Mouse (Mus musculus) ES-Bruce4 (cell line): ENCODE data around the gene Ano1. TPM values are rescaled to one million over a fixed set of nuclear protein-coding genes. Genes with fewer than 3 reads are reported as not detected.

Experiments
- H3K27ac ChIP-seq: 2 replicates; pipeline ENCODE4 v1.5.1; 2012; ENCODE audit warnings: low read length, inconsistent platforms; ENCODE audit not compliant: insufficient read depth
- H3K27me3 ChIP-seq: 2 replicates; pipeline ENCODE4 v1.6.1; 2012; ENCODE audit warnings: mild to moderate bottlenecking, low read length, inconsistent platforms; ENCODE audit not compliant: control insufficient read depth, poor library complexity, insufficient read depth, severe bottlenecking
- H3K36me3 ChIP-seq: 2 replicates; pipeline ENCODE4 v1.6.1; 2012; ENCODE audit warnings: inconsistent platforms, mild to moderate bottlenecking, low read length, moderate library complexity; ENCODE audit not compliant: control insufficient read depth, poor library complexity, insufficient read depth, severe bottlenecking
- H3K4me1 ChIP-seq: one replicate; pipeline ENCODE4 v1.8.1; 2011; ENCODE audit warnings: low read length; ENCODE audit not compliant: control insufficient read depth, insufficient read depth
- H3K4me3 ChIP-seq: 2 replicates; pipeline ENCODE4 v1.5.1; 2011; ENCODE audit warnings: low read depth, mild to moderate bottlenecking, low read length
- H3K9ac ChIP-seq: 2 replicates; pipeline ENCODE4 v1.6.1; 2012; ENCODE audit warnings: low read depth, mild to moderate bottlenecking, inconsistent platforms; ENCODE audit not compliant: poor library complexity, severe bottlenecking
- H3K9me3 ChIP-seq: replicated peaks from 2 replicates; pipeline ENCODE4 v1.6.1; 2012; ENCODE audit warnings: mild to moderate bottlenecking, low read length, inconsistent platforms; ENCODE audit not compliant: control insufficient read depth, poor library complexity, insufficient read depth, severe bottlenecking
- CTCF ChIP-seq: IDR thresholded peaks from one replicate; pipeline ENCODE4 v1.8.1; 2011; ENCODE audit warnings: low read depth, low read length
- EP300 ChIP-seq: IDR thresholded peaks from 2 replicates; pipeline ENCODE4 v1.6.1; 2011; ENCODE audit warnings: low read depth, low read length; ENCODE audit not compliant: insufficient read depth
- POLR2A ChIP-seq: IDR thresholded peaks from one replicate; pipeline ENCODE4 v1.8.1; 2011; ENCODE audit warnings: low read length; ENCODE audit not compliant: insufficient read depth
- polyA plus RNA-seq: library from polyadenylated mRNA; stranded (reverse); fragments of >200 nt; gene quantifications from 2 replicates; pipeline ENCODE4 v1.2.4, GENCODE M21; 2011; ENCODE audit warnings: low read depth; ENCODE audit not compliant: missing spikeins, insufficient read depth, insufficient read length

Ano1 gene
- polyA plus RNA-seq, 1 experiment = 1.7 TPM

- Histone ChIP-seq H3K27me3 (no peaks in the 10 kb centered on the region), H3K4me1 (no peaks in the 10 kb centered on the region), H3K4me3 (no peak overlapping the region), H3K36me3 (no peaks in the 10 kb centered on the region), H3K9me3 (no peaks in the 10 kb centered on the region), H3K27ac (no peak overlapping the region), H3K9ac (no peak overlapping the region)
- no peak for TF ChIP-seq CTCF
- no peak for TF ChIP-seq POLR2A
These were observed 83.0 kb downstream of the Ano1 start for GRCm38 (mm10) chr7:144668603-144669278.

- Histone ChIP-seq H3K36me3 (no peaks in the 10 kb centered on the region), H3K9ac (no peak overlapping the region), H3K4me3 (no peak overlapping the region), H3K4me1 (no peaks in the 10 kb centered on the region), H3K27ac (no peak overlapping the region), H3K27me3 (no peaks in the 10 kb centered on the region), H3K9me3 (no peaks in the 10 kb centered on the region)
- TF ChIP-seq CTCF (no peak), POLR2A (no peak), EP300 (no peak)
These were observed 84.7 kb downstream of the Ano1 start for GRCm38 (mm10) chr7:144667091-144667490.

GRCm38 (mm10) chr7:144665585-144665984 is 86.2 kb downstream of the Ano1 start:
- no peaks in the 10 kb centered on the region for H3K9me3 ChIP-seq
- H3K4me1 ChIP-seq = no peaks in the 10 kb centered on the region
- H3K9ac ChIP-seq = no peak overlapping the region
- no peaks in the 10 kb centered on the region for H3K36me3 ChIP-seq
- H3K4me3 ChIP-seq = no peak overlapping the region
- TF ChIP-seq EP300 = no peak
- TF ChIP-seq POLR2A = no peak
- no peak for TF ChIP-seq CTCF
- no peak overlapping the region for H3K27ac ChIP-seq
- no peaks in the 10 kb centered on the region for H3K27me3 ChIP-seq

GRCm38 (mm10) chr7:144663566-144663965 is 88.2 kb downstream of the Ano1 start:
- H3K4me3 ChIP-seq = no peak overlapping the region
- no peak for TF ChIP-seq EP300
- no peak for TF ChIP-seq POLR2A
- no peak for TF ChIP-seq CTCF
- no peak overlapping the region for H3K27ac ChIP-seq
- no peaks in the 10 kb centered on the region for H3K4me1 ChIP-seq
- no peak overlapping the region for H3K9ac ChIP-seq
- H3K9me3 ChIP-seq = no peaks in the 10 kb centered on the region
- no peaks in the 10 kb centered on the region for H3K27me3 ChIP-seq
- no peaks in the 10 kb centered on the region for H3K36me3 ChIP-seq

GRCm38 (mm10) chr7:144656261-144656967 is 95.4 kb downstream of the Ano1 start:
- TF ChIP-seq CTCF = peak; percentile 16
- TF ChIP-seq EP300 = no peak
- no peaks in the 10 kb centered on the region for H3K36me3 ChIP-seq

GRCm38 (mm10) chr7:144653681-144654425 is 97.9 kb downstream of the Ano1 start:
- no peak overlapping the region for H3K27ac ChIP-seq
- no peak overlapping the region for H3K4me3 ChIP-seq
- no peak for TF ChIP-seq EP300
- no peak for TF ChIP-seq POLR2A
- no peak for TF ChIP-seq CTCF
- H3K27me3 ChIP-seq = no peaks in the 10 kb centered on the region
- no peaks in the 10 kb centered on the region for H3K36me3 ChIP-seq
- no peaks in the 10 kb centered on the region for H3K9me3 ChIP-seq
- H3K9ac ChIP-seq = no peak overlapping the region
- no peaks in the 10 kb centered on the region for H3K4me1 ChIP-seq

More at GRCm38 (mm10) chr7:144656261-144656967, 95.4 kb downstream of the Ano1 start:
- no peak overlapping the region for H3K27ac ChIP-seq
- no peak overlapping the region for H3K9ac ChIP-seq
- H3K4me3 ChIP-seq = no peak overlapping the region
- no peaks in the 10 kb centered on the region for H3K27me3 ChIP-seq
- H3K4me1 ChIP-seq = no peaks in the 10 kb centered on the region
- H3K9me3 ChIP-seq = no peaks in the 10 kb centered on the region
